Mouse (Mus musculus) hindbrain, embryonic 15.5 days (tissue): Measurements from ENCODE around the gene Spata25. TPM values are rescaled to one million over a fixed set of nuclear protein-coding genes. Genes with fewer than 3 reads are reported as not detected.

Experiments used
- ATAC-seq: fragments of 200-750 bp; cut with Nextera tagmentation; 2 replicates; pipeline ENCODE4 v1.8.0; 2017; ENCODE audit warnings: low read depth, moderate number of reproducible peaks, moderate TSS enrichment; ENCODE audit not compliant: low FRiP score
- H3K27ac ChIP-seq: fragments of 300-500 bp; sonication (generic); replicated peaks from 2 replicates; pipeline ENCODE4 v1.5.1; 2015; ENCODE audit warnings: mild to moderate bottlenecking, inconsistent platforms
- H3K27me3 ChIP-seq: fragments of 300-500 bp; sonication (generic); 2 replicates; pipeline ENCODE4 v1.6.1; 2015; ENCODE audit warnings: control low read depth, inconsistent platforms
- H3K36me3 ChIP-seq: fragments of 300-500 bp; sonication (generic); 2 replicates; pipeline ENCODE4 v1.6.1; 2015; ENCODE audit warnings: control low read depth, inconsistent platforms
- H3K4me1 ChIP-seq: fragments of 300-500 bp; sonication (generic); replicated peaks from 2 replicates; pipeline ENCODE4 v1.6.1; 2015; ENCODE audit warnings: control low read depth, inconsistent platforms
- H3K4me2 ChIP-seq: fragments of 300-500 bp; sonication (generic); 2 replicates; pipeline ENCODE4 v1.6.1; 2015; ENCODE audit warnings: moderate library complexity, mild to moderate bottlenecking, inconsistent platforms
- H3K4me3 ChIP-seq: fragments of 300-500 bp; sonication (generic); 2 replicates; pipeline ENCODE4 v1.5.1; 2015; ENCODE audit warnings: mild to moderate bottlenecking, inconsistent platforms
- H3K9ac ChIP-seq: fragments of 300-500 bp; sonication (generic); 2 replicates; pipeline ENCODE4 v1.6.1; 2015; ENCODE audit warnings: inconsistent platforms
- H3K9me3 ChIP-seq: fragments of 300-500 bp; sonication (generic); 2 replicates; pipeline ENCODE4 v1.6.1; 2016; ENCODE audit warnings: control low read depth, inconsistent platforms
- WGBS: fragments of 180-500 bp; shearing (Covaris S2); methylation state at CpG from one replicate; pipeline ENCODE4 v1.1.7; 2015; 5-methylcytosine and 5-hydroxymethylcytosine counted together
- polyA plus RNA-seq: library from polyadenylated mRNA; unstranded; fragments of >200 nt; fragmentation: Nextera tagmentation; extraction: Ambion mirVana; gene quantifications from 2 replicates; pipeline ENCODE4 v1.2.1, GENCODE M21; 2015

The Spata25 gene
- polyA plus RNA-seq, 1 experiment from 2014 or later, result 0.34 TPM

- Histone ChIP-seq H3K27me3 (no peaks in the 10 kb centered on the region), H3K4me1 (peaks cover 24% of the 10 kb centered on the region), H3K4me2 (peak overlapping the region; percentile 99), H3K9ac (no peak overlapping the region), H3K4me3 (peak overlapping the region; percentile 66; the same call in 1 of the 2 replicates), H3K9me3 (no peaks in the 10 kb centered on the region), H3K36me3 (peaks cover 9% of the 10 kb centered on the region), H3K27ac (no peak overlapping the region)
- ATAC-seq, result no peak
- 93% methylated on average over 4 of the region's 4 CpGs for WGBS
Measured at GRCm38 (mm10) chr2:164835164-164835563, 6.8 kb upstream of the Spata25 start.

DNA sequence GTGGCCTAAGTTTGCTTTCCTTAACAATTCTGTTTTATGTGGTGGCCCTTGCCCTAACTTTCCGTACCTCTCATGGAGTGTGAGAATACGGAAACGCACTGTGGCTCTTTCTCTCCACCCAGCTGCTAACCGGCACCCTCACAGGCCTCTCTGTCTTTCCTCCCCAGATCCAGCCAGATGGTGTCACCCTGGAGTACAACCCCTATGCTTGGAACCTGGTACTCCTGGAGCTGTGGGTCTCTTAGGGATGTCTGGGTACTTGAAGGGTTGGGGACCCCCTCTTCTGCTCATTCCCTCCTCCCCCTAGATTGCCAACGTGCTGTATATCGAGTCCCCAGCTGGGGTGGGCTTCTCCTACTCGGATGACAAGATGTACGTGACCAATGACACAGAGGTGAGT is 6.2 kb upstream of the Spata25 start:
- peaks cover 6% of the 10 kb centered on the region for H3K36me3 ChIP-seq
- no peaks in the 10 kb centered on the region for H3K9me3 ChIP-seq
- peaks cover 24% of the 10 kb centered on the region for H3K4me1 ChIP-seq
- no peaks in the 10 kb centered on the region for H3K27me3 ChIP-seq
- peak overlapping the region; percentile 99 for H3K4me2 ChIP-seq
- 0 out of 2 replicates have a peak overlapping the region, but pooled peaks have one; percentile 82 for H3K27ac ChIP-seq
- H3K4me3 ChIP-seq, result peak overlapping the region; percentile 66
- H3K9ac ChIP-seq, result peak overlapping the region; percentile 66
- 41% methylated on average over 8 of the region's 8 CpGs for WGBS
- ATAC-seq, result 0 out of 2 replicates have a peak, but pooled peaks have one; percentile 28

DNA sequence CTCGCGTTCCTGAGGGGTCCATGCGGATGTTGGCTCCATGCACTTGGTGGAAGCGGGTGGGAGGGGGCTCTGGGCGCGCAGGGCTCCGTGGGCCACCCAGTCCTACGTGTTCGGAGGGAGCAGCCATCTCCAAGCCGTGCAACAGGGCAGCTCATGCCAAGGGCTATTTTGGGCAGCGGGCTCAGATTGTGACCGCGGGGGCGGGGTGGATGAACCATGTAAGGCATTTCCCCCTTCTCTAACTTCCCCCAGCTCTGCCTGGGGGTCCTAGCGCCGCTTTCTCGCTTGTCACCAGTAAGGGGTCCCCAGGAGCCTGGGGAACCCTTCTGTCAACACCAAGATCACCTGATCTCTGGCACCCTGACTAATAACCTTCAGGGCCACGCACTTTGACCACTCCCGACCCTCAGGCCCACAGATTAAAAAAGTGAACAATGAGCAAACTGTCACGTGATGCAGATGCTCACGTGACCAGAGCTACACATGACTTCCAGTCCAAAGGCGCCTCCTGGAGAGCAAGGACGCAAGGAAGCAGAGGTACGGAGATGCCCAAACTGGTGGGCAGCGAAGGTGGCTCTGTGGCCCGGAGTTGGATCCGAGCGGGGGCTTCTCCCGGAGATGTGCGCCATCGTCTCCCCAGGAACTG is 5.1 kb upstream of the Spata25 start, which contains the start of gene Neurl2:
Gene Neurl2 (minus strand): TSS at position 143 of the 646 bp plus-strand sequence.
- Histone ChIP-seq H3K4me2 (peak within 1 kb of the TSS; percentile 99), H3K4me3 (peak within 1 kb of the TSS; percentile 66), H3K4me1 (peaks cover 24% of the 10 kb centered on the region), H3K9me3 (no peaks in the 10 kb centered on the region), H3K27ac (peak within 1 kb of the TSS; percentile 82), H3K36me3 (peaks cover 4% of the 10 kb centered on the region), H3K27me3 (no peaks in the 10 kb centered on the region), H3K9ac (peak within 1 kb of the TSS; percentile 66)
- ATAC-seq, result peak; percentile 72
- WGBS, result under 1% methylated on average over 31 of the region's 31 CpGs

DNA sequence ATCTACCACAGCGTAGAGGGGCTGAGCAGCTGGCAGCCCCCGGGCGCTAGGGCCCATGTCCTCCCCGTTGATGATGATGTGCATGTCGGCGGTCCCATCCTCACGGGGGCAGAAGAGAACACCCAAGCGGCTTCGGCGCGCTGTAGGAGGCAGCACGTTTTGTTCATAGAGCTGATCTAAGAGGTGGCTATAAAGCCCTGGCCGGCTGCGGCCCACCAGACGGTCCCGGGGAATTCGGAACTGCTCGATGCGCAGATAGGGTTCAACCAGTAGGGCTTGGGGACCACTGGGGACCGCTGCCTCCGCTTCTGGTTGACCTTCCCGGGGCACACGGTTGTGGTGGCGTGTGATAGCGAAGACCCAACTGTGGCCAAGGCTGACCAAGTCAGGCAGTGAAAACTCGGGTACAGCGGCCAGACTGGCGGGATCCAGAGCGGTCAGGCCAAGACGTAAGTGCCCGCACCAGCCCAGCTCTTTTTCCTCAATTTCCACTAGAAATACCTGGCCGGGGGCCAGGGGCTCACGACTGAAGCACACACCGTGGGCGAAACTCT is 4.5 kb upstream of the Spata25 start, which contains the start of gene Ctsa:
Gene Ctsa (plus strand): TSS at position 126 of the 554 bp plus-strand sequence.
- H3K36me3 ChIP-seq, result peaks cover 10% of the 10 kb centered on the region
- peaks cover 24% of the 10 kb centered on the region for H3K4me1 ChIP-seq
- peak within 1 kb of the TSS; percentile 99 for H3K4me2 ChIP-seq
- under 1% methylated on average over 35 of the region's 35 CpGs for WGBS
- H3K27me3 ChIP-seq, result no peaks in the 10 kb centered on the region
- peak; percentile 72 for ATAC-seq
- peak within 1 kb of the TSS; percentile 82 for H3K27ac ChIP-seq
- peak within 1 kb of the TSS; percentile 66 for H3K4me3 ChIP-seq
- H3K9me3 ChIP-seq, result no peaks in the 10 kb centered on the region
- H3K9ac ChIP-seq, result peak within 1 kb of the TSS; percentile 66

DNA sequence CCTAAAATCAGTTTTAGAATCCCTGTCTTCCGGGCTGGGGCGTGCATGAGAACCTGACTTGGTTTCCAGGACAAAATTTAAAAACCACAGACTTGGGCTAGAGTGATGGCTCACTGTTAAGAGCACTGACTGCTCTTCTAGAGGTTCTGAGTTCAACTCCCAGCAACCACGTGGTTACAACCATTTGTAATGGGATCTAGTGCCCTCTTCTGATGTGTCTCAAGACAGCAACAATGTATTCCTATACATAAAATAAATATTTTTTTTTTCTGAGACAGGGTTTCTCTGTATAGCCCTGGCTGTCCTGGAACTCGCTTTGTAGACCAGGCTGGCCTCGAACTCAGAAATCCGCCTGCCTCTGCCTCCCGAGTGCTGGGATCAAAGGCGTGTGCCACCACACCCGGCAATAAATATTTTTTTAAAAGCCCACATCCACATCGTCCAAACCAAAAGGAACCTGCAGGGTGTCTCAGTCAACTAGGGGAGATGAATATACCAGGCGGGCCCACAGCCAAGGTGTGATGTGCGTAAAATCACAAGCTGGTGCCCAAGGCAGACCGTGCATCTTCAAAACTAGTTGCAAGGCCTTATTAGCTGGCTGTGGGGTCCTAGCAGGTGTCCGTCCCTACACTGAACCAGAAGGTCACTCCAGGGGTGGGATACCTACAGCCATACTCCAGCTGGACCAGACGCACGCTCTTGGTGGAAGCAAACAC is 3.9 kb upstream of the Spata25 start:
- no peaks in the 10 kb centered on the region for H3K27me3 ChIP-seq
- peak overlapping the region; percentile 66 for H3K9ac ChIP-seq
- H3K4me1 ChIP-seq, result peaks cover 24% of the 10 kb centered on the region
- H3K4me2 ChIP-seq, result peak overlapping the region; percentile 99
- H3K27ac ChIP-seq, result peak overlapping the region; percentile 82
- 57% methylated on average over 16 of the region's 16 CpGs for WGBS
- no peaks in the 10 kb centered on the region for H3K9me3 ChIP-seq
- no peak for ATAC-seq
- peak overlapping the region; percentile 66 for H3K4me3 ChIP-seq
- peaks cover 13% of the 10 kb centered on the region for H3K36me3 ChIP-seq

- no peak for ATAC-seq
- 85% methylated on average over 10 of the region's 10 CpGs for WGBS
Measured at GRCm38 (mm10) chr2:164831029-164831428, 2.7 kb upstream of the Spata25 start.

GRCm38 (mm10) chr2:164829090-164829489 is 753 bp upstream of the Spata25 start:
- Histone ChIP-seq H3K9me3 (no peaks in the 10 kb centered on the region), H3K4me3 (no peak overlapping the region), H3K27ac (no peak overlapping the region), H3K36me3 (peaks cover 26% of the 10 kb centered on the region), H3K9ac (no peak overlapping the region), H3K4me2 (no peak overlapping the region), H3K27me3 (no peaks in the 10 kb centered on the region), H3K4me1 (peaks cover 22% of the 10 kb centered on the region)
- no peak for ATAC-seq
- 97% methylated on average over 1 of the region's 1 CpGs for WGBS

More at GRCm38 (mm10) chr2:164831029-164831428, 2.7 kb upstream of the Spata25 start:
- Histone ChIP-seq H3K9me3 (no peaks in the 10 kb centered on the region), H3K36me3 (peaks cover 16% of the 10 kb centered on the region), H3K27me3 (no peaks in the 10 kb centered on the region), H3K4me2 (no peak overlapping the region), H3K9ac (no peak overlapping the region), H3K27ac (no peak overlapping the region), H3K4me3 (no peak overlapping the region), H3K4me1 (peaks cover 29% of the 10 kb centered on the region)

- Histone ChIP-seq H3K4me2 (no peak overlapping the region), H3K9ac (no peak overlapping the region), H3K27ac (no peak overlapping the region), H3K4me1 (peaks cover 24% of the 10 kb centered on the region), H3K27me3 (no peaks in the 10 kb centered on the region), H3K4me3 (no peak overlapping the region), H3K9me3 (no peaks in the 10 kb centered on the region), H3K36me3 (peaks cover 26% of the 10 kb centered on the region)
- WGBS, result 89% methylated on average over 15 of the region's 16 CpGs
- no peak for ATAC-seq
Measured at GRCm38 (mm10) chr2:164827146-164827850, 1.0 kb downstream of the Spata25 start.

GRCm38 (mm10) chr2:164825521-164825920 is 2.8 kb downstream of the Spata25 start:
- no peak overlapping the region for H3K4me2 ChIP-seq
- no peaks in the 10 kb centered on the region for H3K9me3 ChIP-seq
- 97% methylated on average over 17 of the region's 17 CpGs for WGBS
- no peaks in the 10 kb centered on the region for H3K27me3 ChIP-seq
- H3K27ac ChIP-seq, result no peak overlapping the region
- H3K36me3 ChIP-seq, result peaks cover 34% of the 10 kb centered on the region
- H3K4me1 ChIP-seq, result peaks cover 28% of the 10 kb centered on the region
- H3K9ac ChIP-seq, result no peak overlapping the region
- H3K4me3 ChIP-seq, result no peak overlapping the region
- ATAC-seq, result no peak

DNA sequence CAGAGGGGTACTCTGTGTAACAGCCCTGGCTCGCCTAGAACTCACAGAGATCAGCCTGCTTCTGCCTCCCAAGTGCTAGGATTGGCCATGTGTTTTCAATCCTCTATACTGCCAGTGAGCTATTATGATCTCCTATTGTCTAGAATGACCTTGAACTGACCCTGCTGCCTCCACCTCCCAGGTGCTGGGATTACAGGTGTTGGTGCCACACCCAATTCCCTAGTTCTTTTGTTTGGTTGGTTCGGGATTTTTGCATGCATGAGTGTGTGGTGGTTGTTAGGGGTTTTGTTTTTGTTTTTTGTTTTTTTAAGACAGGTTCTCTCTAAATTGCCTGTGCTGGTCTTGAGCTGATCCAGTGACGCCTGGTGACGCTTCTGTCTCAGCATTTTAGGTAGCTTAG is 4.4 kb downstream of the Spata25 start:
- Histone ChIP-seq H3K27me3 (no peaks in the 10 kb centered on the region), H3K36me3 (peaks cover 36% of the 10 kb centered on the region), H3K9me3 (no peaks in the 10 kb centered on the region), H3K4me2 (peak overlapping the region; percentile 60), H3K4me1 (peaks cover 28% of the 10 kb centered on the region), H3K9ac (no peak overlapping the region), H3K4me3 (peak overlapping the region; percentile 64; the same call in 1 of the 2 replicates), H3K27ac (no peak overlapping the region)
- 96% methylated on average over 4 of the region's 4 CpGs for WGBS
- ATAC-seq, result no peak

GRCm38 (mm10) chr2:164823181-164823585 is 5.2 kb downstream of the Spata25 start:
- Histone ChIP-seq H3K27me3 (no peaks in the 10 kb centered on the region), H3K4me1 (peaks cover 28% of the 10 kb centered on the region), H3K36me3 (peaks cover 32% of the 10 kb centered on the region), H3K4me3 (peak overlapping the region; percentile 64), H3K4me2 (peak overlapping the region; percentile 60), H3K9ac (peak overlapping the region; percentile 82), H3K27ac (peak overlapping the region; percentile 92), H3K9me3 (no peaks in the 10 kb centered on the region)
- peak; percentile 60 for ATAC-seq
- WGBS, result 1% methylated on average over 10 of the region's 10 CpGs
